Mouse (Mus musculus) kidney, postnatal 14 days (tissue): ENCODE data around the gene Cldn22.

ENCODE experiments used
- DNase-seq: peaks from one replicate; pipeline ENCODE4 v3.0.0; 2022; ENCODE audit warnings: mixed read lengths

Gene Cldn22

DNA sequence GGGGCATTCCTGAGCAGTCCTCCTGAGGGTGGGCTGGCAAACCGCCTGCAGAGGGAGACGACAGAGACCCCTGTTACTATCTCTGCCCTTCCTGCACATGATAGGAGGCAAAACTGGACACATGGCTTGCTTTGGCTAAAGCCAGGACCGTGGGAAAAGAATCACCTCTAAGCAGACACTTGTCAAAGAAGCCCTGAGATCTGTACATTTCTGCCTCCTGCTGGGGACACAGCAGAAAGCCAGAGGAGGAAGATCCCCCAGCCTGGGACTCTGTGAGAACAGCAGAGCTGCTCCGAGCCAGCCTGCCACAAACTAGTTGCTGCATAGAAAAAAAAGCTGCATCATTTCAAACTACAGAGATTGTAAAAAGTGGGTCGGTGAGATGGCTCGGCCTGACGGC is 18.8 kb downstream of the Cldn22 start:
- DNase-seq = no peak

DNA sequence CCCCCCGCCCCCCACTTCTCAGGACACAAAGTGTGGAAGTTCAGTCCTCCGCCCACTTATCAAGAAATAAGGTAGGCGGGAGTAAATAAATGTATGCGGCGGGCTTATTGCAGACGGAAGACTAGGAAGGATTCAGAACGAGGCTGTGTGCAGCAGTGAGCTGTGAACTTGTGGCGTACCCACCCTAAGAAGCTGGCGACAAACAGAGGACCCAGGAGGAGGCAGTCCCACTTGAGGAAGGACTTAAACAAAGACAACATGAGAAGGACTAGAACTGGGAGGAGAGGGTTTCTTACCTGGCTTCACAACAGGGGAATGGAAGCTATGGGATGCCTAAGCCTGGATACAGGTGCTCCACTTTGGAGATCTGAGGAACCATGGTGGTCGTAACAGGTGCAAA is 19.4 kb downstream of the Cldn22 start:
- DNase-seq = no peak

DNA sequence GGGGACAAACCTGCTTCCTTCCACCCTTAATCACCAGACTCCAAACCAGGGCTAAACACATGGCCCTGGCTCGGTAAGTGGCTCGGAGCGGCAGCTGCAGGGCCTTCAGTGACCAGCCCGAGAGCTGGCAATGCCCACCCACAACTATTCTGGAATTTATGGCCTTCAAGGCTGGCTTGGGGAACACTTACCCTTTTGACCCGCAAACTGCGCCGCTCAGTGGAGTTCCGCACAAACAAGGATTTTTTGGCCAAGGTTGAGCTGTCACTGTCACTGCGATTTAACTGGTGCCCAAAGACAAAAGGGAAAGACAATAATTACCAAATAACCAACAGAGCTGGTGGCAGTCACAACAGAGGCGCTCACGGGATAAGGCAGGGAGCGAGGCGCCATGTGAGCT is 21.7 kb downstream of the Cldn22 start:
- no peak for DNase-seq

DNA sequence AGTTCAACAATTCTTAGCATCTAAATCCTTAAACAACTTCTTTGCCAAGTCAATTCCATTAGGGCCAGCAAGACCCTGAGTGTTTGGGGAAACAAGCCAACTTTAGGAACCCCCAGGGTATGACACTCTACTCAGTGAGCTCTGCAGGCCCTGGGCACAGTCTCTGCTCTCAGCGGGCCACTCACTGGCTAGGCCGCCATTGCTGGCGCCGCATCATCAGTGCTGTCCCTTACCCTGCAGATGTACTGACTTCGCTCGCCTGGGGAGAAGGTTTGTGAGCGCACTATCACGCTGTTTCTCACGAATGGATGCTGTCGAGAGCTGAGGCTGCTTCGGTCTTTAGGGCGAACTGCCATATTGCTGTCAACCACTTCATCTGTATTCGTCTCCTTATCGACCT is 22.9 kb downstream of the Cldn22 start:
- DNase-seq = no peak

DNA sequence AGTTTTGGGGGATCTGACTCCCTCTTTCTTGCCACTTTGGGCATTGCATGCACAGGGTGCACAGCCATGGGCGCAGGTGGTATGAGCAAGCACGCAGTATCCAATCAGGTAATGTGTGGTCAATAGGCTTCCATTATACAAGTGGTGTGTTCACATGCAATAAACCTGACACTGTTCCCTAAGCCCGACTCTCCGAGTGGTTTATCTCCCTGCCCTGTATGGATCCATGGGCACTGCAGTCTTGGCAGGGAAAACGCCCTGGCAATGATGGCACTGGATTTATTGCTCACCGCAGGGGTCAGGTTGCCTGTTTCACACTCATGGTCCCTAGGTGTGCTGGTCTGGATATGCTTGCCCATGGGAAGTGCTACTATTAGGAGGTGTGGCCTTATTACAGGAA is 23.6 kb downstream of the Cldn22 start:
- no peak for DNase-seq

DNA sequence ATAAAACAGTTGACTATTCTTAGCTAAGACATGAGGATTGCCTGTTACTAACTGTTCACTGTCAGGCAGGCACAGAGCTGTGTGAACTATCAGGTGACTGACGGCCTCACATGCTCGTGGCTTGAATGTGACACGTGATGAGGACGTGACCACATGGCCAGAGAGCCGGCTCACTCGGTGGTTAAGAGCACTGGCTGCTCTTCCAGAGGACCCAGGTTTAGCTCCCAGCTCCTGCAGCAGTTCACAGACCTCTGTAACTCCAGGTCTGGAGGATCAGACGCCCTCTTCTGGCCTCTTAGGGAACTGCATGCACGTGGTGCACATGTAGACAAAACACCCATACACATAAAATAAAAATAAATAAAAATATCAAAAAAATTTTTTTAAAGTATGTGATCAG is 25.6 kb downstream of the Cldn22 start:
- no peak for DNase-seq

DNA sequence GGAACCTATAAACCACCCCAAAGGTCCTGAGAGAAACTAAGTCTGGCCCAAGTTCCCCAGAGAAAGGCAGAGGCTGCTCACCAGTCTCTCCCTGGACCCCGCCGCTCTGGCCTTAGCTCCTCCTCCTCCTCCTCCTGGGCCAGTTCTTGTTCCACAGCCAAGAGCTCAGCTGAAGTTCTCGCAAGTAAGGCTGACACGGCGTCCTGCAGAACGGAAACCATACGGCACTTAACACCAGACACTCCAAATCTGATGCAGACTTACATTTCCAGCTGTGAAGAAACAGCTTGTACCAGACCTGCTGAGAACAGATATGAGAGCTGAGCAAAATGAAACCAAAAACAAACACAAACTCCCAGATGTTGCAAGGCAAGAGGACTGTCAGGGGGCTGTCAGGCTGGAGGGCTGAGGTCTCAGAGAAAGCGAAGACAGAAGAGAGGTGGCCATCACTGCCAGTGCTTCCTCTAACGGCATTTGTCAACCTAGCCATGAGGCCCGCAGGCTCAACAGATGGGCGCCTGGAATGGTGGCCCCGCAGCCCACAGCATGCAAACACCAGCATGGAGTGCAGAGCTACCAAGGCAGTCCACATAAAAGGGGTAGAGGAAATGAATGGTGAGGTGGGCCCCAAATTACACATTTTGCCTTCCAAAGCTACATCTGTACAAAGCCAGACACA is 27.7 kb downstream of the Cldn22 start:
- DNase-seq = peak; percentile 65

DNA sequence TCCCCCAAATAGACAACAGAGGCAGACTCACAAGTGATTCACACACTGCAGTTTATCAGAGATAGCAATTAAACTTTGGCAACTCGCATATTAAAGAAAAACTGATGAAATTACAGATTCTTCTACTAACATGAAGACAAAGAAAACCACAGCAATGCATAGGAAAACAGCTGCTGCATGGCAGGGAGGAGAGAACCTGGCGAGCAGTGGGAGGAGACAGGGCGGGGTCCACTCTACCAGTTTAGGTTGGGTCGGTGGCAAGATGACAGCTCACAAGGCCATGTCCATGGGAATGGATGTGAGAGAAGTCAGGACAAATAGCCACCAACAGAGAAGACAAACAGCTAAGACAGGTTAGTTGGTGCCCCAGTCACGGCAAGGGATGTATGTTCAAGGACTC is 28.5 kb downstream of the Cldn22 start:
- DNase-seq = no peak

DNA sequence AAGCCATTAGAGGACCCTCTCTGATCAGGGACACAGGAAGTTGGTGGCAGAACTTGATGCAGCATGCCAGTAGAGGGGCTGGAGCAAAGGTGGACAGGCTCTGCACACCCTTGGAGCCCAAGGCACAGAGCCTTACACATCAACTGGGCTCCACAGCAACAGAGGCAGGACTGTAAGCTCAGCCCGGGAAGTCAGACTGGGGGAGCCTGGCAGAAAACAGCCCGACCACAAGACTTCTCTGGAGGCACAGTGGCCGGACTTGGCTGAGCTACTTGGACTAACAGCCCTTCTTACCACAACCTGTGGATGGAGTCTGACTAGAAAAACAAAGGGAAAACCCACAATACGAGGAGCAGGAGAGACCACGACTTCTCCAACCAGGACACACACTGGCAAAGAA is 29.1 kb downstream of the Cldn22 start:
- DNase-seq = no peak

DNA sequence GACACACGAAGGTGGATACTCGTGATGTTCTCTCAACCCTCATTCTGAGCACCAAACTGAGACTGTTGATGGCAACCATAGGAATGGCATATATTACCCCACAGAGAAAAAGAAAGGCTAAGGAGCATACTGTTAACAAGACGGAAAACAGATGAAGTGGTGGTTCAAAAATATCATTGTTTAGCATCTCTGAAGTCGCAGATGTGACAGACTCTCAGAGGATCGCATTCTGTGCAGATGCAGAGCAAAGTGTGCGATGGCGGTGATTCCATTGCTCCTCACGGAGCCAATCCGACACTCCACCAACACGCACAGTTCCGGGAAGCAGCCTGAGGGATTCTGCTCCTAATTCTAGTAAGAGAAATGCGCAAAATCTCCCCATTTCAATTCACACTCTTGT is 35.0 kb downstream of the Cldn22 start:
- no peak for DNase-seq

DNA sequence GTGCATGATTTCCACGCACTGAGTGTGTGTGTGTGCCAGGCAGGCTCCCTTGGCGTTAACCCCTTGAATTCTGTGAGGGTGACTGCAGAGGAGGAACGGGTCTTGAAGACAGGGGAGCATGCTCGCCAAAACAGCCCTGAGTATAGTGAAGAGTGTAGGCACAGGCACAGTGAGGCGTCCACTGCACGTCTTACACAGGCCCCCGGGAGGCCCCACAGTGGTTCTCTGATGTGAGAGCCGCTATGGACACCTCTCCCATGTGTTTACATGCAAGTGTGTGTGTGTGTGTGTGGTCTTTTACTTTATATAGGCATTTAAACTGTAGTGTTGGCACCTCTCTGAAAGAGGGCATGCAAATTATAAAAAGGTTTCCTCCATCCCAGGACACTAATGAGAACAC is 42.3 kb downstream of the Cldn22 start:
- no peak for DNase-seq

DNA sequence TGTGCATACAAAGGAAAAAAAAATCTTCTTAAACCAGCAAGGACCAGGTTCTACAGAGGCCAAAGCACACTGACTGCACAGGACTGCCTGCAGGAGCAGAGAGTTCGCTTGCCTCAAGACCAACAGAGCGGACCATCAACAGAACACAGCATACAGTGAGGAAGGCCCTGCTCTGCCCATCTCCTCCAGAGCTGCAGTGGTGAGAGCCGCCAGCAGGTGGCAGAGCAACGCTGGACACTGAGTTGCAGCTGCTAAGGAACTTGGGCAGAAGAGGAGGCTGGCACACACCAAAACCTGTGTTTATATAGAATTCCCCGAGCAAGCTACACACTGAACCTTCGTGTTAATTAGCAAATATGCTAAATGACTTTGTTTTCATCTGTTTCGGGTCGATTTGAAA is 42.8 kb downstream of the Cldn22 start:
- DNase-seq = peak; percentile 87

DNA sequence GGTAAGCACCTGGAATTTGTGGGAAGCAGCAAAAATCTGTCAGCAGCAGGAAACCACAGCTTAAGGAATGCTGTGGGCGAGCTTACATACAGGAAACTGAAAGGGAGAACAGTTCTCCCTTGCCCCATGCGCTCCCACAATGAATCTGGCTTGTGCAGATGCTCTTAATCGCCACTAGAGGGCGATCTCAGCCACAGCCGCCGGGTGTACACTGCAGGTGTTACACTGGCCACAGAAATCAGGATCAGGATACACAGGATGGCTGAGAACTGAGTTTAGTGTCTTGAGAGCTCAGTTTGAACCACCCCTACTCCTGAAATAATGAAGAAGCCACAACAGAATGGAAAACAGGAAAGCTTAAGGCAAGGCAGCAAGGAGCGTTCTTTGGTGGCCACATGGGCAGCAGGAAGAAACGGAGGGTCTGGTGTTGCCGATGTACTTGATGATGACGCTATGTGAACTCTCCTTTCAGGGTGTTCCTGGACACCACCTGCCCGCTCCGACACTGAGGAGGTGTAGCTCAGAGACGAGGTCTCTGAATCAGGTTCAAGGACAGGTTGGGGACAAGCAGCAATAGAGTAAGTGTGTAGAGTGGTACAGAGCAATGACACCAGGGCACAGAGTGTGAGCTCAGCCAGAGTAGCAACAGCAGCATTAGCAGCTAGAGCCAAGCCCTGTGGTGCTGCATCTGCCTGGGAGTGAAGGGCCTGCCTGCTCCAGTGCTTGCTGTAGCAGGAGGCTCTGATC is 48.3 kb downstream of the Cldn22 start:
- DNase-seq = peak; percentile 52

DNA sequence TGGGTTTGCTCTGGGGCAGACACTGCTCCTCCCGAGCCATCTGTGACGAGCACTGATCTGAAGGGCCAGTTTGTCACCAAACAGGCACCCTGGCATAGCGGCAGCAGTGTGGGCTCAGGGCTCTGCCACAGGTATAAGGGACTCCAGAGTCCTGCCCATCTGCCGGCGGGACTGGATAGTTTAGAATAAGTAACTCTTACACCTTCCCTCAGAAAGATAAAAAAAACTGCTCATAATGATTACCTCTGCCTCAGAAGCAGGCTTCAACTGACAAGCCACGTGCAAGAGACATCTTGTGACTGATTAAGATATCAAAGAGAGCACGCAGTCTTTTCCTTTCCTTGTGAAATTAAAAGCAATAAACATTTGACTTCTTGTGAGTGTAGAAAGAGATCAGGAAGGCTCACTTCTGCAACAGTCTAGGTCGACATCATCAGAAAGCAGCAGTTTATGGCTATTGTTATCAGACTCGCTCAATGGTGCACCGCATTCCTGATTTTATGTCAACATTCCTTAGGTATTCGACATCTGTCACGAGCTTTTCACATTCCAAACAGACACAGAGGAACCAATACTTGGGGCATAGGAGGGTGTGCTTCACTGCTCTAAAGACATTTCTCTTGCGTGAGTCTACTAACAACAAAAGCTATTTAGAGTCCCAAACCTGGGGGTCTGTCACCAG is 50.4 kb downstream of the Cldn22 start:
- DNase-seq = no peak
